34 mouse cellular contexts compared by ENCODE assay signal in genomic region chr5:36877641-36878040, GRCm38 (mm10). TPM values are rescaled to one million over a fixed set of nuclear protein-coding genes. Genes with fewer than 3 reads are reported as not detected.
A peak's percentile ranks its signal among the peaks of the same experiment; 100 is the strongest.
DNase-seq lines count a peak whose midpoint lies in the region; ATAC-seq and TF ChIP-seq lines count a peak whose summit lies in the region.
"Had no signal": no experiment of that assay in that cellular context is flagged by ENCODE, and none has a peak within 500 bp of the region (broad histone marks: within the 10 kb centered on the region; RNA-seq: fewer than 3 reads in every experiment).

No protein-coding gene starts in this region.

- 82% methylated on average over 2 of the region's 2 CpGs for WGBS in hindbrain, postnatal 0 days
- WGBS in hindbrain, embryonic 16.5 days, result 77% methylated on average over 2 of the region's 2 CpGs
- WGBS in midbrain, embryonic 14.5 days, result 99% methylated on average over 2 of the region's 2 CpGs

- DNase-seq in hindbrain, postnatal 0 days (ENCODE audit: low spot score), result no peak
- DNase-seq in cerebellum, adult 18-20 months, result peak; percentile 65 to 74
- peak; percentile 75 to 77 for DNase-seq in cerebellum, postnatal 10 days
- no peak for DNase-seq in adrenal gland, postnatal 4 days (ENCODE audit: low spot score in 2 of 2)
- DNase-seq in heart, postnatal 25 days (ENCODE audit: low spot score), result no peak
- DNase-seq in midbrain, embryonic 14.5 days, result no peak
- DNase-seq: adrenal gland, adult 8-10 months; gastrocnemius, postnatal 25 days; heart, adult 2 months; kidney, adult 2 months; kidney, postnatal 4 days; layer of hippocampus, adult 9-11 months; lung, embryonic 14.5 days; lung, postnatal 14 days; right cerebral cortex, postnatal 4 days; thymus, adult 18-20 months; thymus, postnatal 25 days had no signal

- H3K4me2 ChIP-seq in hindbrain, postnatal 0 days (ENCODE audit: low read depth, low read length), result no peak overlapping the region
- H3K4me2 ChIP-seq in hindbrain, embryonic 16.5 days (ENCODE audit: low read length), result no peak overlapping the region
- H3K4me2 ChIP-seq in midbrain, embryonic 14.5 days (ENCODE audit: low read length), result no peak overlapping the region
- H3K4me2 ChIP-seq: heart, embryonic 12.5 days; hindbrain, embryonic 15.5 days; intestine, embryonic 15.5 days; limb, embryonic 12.5 days; liver, embryonic 15.5 days; lung, embryonic 14.5 days; neural tube, embryonic 12.5 days had no signal

- H3K4me1 ChIP-seq in hindbrain, postnatal 0 days (ENCODE audit: insufficient read depth, low read length), result peaks cover 12% of the 10 kb centered on the region; the same call in 1 of the 2 replicates
- peaks cover 4% of the 10 kb centered on the region; the same call in 1 of the 2 replicates for H3K4me1 ChIP-seq in hindbrain, embryonic 16.5 days (ENCODE audit: control insufficient read depth, insufficient read depth, low read depth, low read length)
- no peaks in the 10 kb centered on the region for H3K4me1 ChIP-seq in midbrain, embryonic 14.5 days (ENCODE audit: control insufficient read depth, insufficient read depth, low read length)
- H3K4me1 ChIP-seq: heart, embryonic 12.5 days; intestine, embryonic 15.5 days; limb, embryonic 12.5 days; liver, embryonic 15.5 days had no signal

- no peak overlapping the region for H3K4me3 ChIP-seq in hindbrain, postnatal 0 days (ENCODE audit: low read length)
- H3K4me3 ChIP-seq in hindbrain, embryonic 16.5 days (ENCODE audit: low read length), result no peak overlapping the region
- no peak overlapping the region for H3K4me3 ChIP-seq in midbrain, embryonic 14.5 days (replicated peaks; ENCODE audit: low read depth, low read length)
- H3K4me3 ChIP-seq: heart, adult 2 months; heart, embryonic 12.5 days; hindbrain, embryonic 10.5 days; hindbrain, embryonic 15.5 days; intestine, embryonic 15.5 days; limb, embryonic 12.5 days; liver, embryonic 15.5 days; midbrain, embryonic 10.5 days; myocyte; neural tube, embryonic 12.5 days had no signal

- no peaks in the 10 kb centered on the region for H3K9me3 ChIP-seq in hindbrain, postnatal 0 days (ENCODE audit: low read length)
- no peaks in the 10 kb centered on the region for H3K9me3 ChIP-seq in hindbrain, embryonic 16.5 days (ENCODE audit: control insufficient read depth, low read length)
- H3K9me3 ChIP-seq in midbrain, embryonic 14.5 days (ENCODE audit: control insufficient read depth, low read length), result no peaks in the 10 kb centered on the region
- H3K9me3 ChIP-seq: G1E; heart, embryonic 12.5 days; hindbrain, embryonic 10.5 days; hindbrain, embryonic 15.5 days; intestine, embryonic 15.5 days; limb, embryonic 12.5 days; liver, embryonic 15.5 days; midbrain, embryonic 10.5 days; neural tube, embryonic 12.5 days had no signal

- no peak overlapping the region for H3K9ac ChIP-seq in hindbrain, postnatal 0 days (replicated peaks; ENCODE audit: low read length)
- H3K9ac ChIP-seq in hindbrain, embryonic 16.5 days (ENCODE audit: low read depth, low read length), result no peak overlapping the region
- no peak overlapping the region for H3K9ac ChIP-seq in midbrain, embryonic 14.5 days (replicated peaks; ENCODE audit: low read length)
- H3K9ac ChIP-seq: heart, embryonic 12.5 days; hindbrain, embryonic 15.5 days; intestine, embryonic 15.5 days; limb, embryonic 12.5 days; liver, embryonic 15.5 days; lung, embryonic 14.5 days; neural tube, embryonic 12.5 days had no signal

- ATAC-seq in hindbrain, postnatal 0 days, result peak; percentile 14; the same call in 1 of the 2 replicates
- ATAC-seq in hindbrain, embryonic 16.5 days, result no peak
- ATAC-seq in midbrain, embryonic 14.5 days (ENCODE audit: low FRiP score, low TSS enrichment), result no peak
- ATAC-seq: forebrain, embryonic 14.5 days; intestine, embryonic 15.5 days had no signal

- peak overlapping the region; percentile 66; the same call in 1 of the 2 replicates for H3K27ac ChIP-seq in hindbrain, postnatal 0 days
- H3K27ac ChIP-seq in hindbrain, embryonic 16.5 days (ENCODE audit: low read depth, low read length), result no peak overlapping the region
- H3K27ac ChIP-seq in midbrain, embryonic 14.5 days (replicated peaks; ENCODE audit: low read depth, low read length), result no peak overlapping the region
- H3K27ac ChIP-seq: heart, adult 2 months; hindbrain, embryonic 15.5 days; intestine, embryonic 15.5 days; kidney, postnatal 0 days; limb, embryonic 12.5 days; liver, embryonic 15.5 days; midbrain, embryonic 10.5 days; neural tube, embryonic 12.5 days; stomach, postnatal 0 days had no signal

- H3K27me3 ChIP-seq in hindbrain, postnatal 0 days (ENCODE audit: insufficient read depth, low read length), result no peaks in the 10 kb centered on the region
- H3K27me3 ChIP-seq in hindbrain, embryonic 16.5 days (replicated peaks; ENCODE audit: control insufficient read depth, insufficient read depth, low read length), result no peaks in the 10 kb centered on the region
- H3K27me3 ChIP-seq in midbrain, embryonic 14.5 days (ENCODE audit: control insufficient read depth, insufficient read depth, low read length), result no peaks in the 10 kb centered on the region
- H3K27me3 ChIP-seq: hindbrain, embryonic 15.5 days had no signal

- H3K36me3 ChIP-seq in hindbrain, postnatal 0 days (ENCODE audit: insufficient read depth, low read length), result no peaks in the 10 kb centered on the region
- H3K36me3 ChIP-seq in hindbrain, embryonic 16.5 days (ENCODE audit: control insufficient read depth, insufficient read depth, low read length), result no peaks in the 10 kb centered on the region
- H3K36me3 ChIP-seq in midbrain, embryonic 14.5 days (ENCODE audit: control insufficient read depth, insufficient read depth, low read length), result no peaks in the 10 kb centered on the region
- H3K36me3 ChIP-seq: G1E; heart, embryonic 12.5 days; hindbrain, embryonic 10.5 days; hindbrain, embryonic 15.5 days; intestine, embryonic 15.5 days; limb, embryonic 12.5 days; liver, embryonic 15.5 days; midbrain, embryonic 10.5 days; neural tube, embryonic 12.5 days had no signal

- TF ChIP-seq CTCF in hindbrain, postnatal 0 days (IDR thresholded peaks at IDR 0.05; ENCODE audit: low read depth), result no peak

- intact Hi-C loops in heart, postnatal 25 days (cut with DNase I), result no loop called here

RNA-seq across cellular contexts. Expression of gene Ppp2r2c, which starts 9.3 kb away (rescaled TPM):
- total RNA-seq in hindbrain, postnatal 0 days (2014; rRNA removed), result 255 and 263 TPM in 2 replicates
- 103 and 105 TPM in 2 replicates for polyA plus RNA-seq in hindbrain, postnatal 0 days (2015; fragmentation: Nextera tagmentation; extraction: Ambion mirVana)
- polyA plus RNA-seq in hindbrain, embryonic 16.5 days (2015; fragmentation: Nextera tagmentation; extraction: Ambion mirVana), result 52.4 and 58.2 TPM in 2 replicates
- total RNA-seq in adrenal gland, postnatal 4 days (2021), result 10 to 100 TPM; 12.8 to 12.9 TPM
- total RNA-seq in heart, postnatal 25 days (2021), result under 1 TPM; 0.17 to 0.18 TPM
- polyA plus RNA-seq in midbrain, embryonic 14.5 days (2014; fragmentation: Nextera tagmentation; extraction: Ambion mirVana), result 38.3 and 44.6 TPM in 2 replicates
- total RNA-seq: megakaryocyte progenitor cell, adult 5-6 weeks had no signal
- polyA plus RNA-seq: G1E; heart, postnatal 0 days; liver, adult 2 months; liver, embryonic 15.5 days had no signal

RNA-seq across cellular contexts. Expression of gene Man2b2, which starts 47.2 kb away (rescaled TPM):
- total RNA-seq in hindbrain, postnatal 0 days (2014; rRNA removed), result 30.0 and 30.2 TPM in 2 replicates
- polyA plus RNA-seq in hindbrain, postnatal 0 days (2015; fragmentation: Nextera tagmentation; extraction: Ambion mirVana), result 16.0 and 17.9 TPM in 2 replicates
- 13.8 and 15.2 TPM in 2 replicates for polyA plus RNA-seq in hindbrain, embryonic 16.5 days (2015; fragmentation: Nextera tagmentation; extraction: Ambion mirVana)
- 10 to 100 TPM; 60.2 to 62.4 TPM for total RNA-seq in adrenal gland, postnatal 4 days (2021)
- 10 to 100 TPM; 14.3 to 14.6 TPM for total RNA-seq in heart, postnatal 25 days (2021)
- 7.8 and 10.3 TPM in 2 replicates for polyA plus RNA-seq in midbrain, embryonic 14.5 days (2014; fragmentation: Nextera tagmentation; extraction: Ambion mirVana)

Comparison
In these comparisons a context has a peak if more than half of its experiments do, and no peak if none do; other contexts are left out.
1. DNase-seq: peak in cerebellum, adult 18-20 months (2 of 2) and cerebellum, postnatal 10 days (2 of 2); none in hindbrain, postnatal 0 days (single experiment), adrenal gland, postnatal 4 days (0 of 2), heart, postnatal 25 days (single experiment) and midbrain, embryonic 14.5 days (single experiment).
2. RNA of gene Ppp2r2c, which starts 9.3 kb away (total RNA-seq): 255 to 263 TPM in hindbrain, postnatal 0 days; 12.8 to 12.9 TPM in adrenal gland, postnatal 4 days and 0.17 to 0.18 TPM in heart, postnatal 25 days; every median in the first group is over 10 times any median in the second.